In genomic region chr13:97298896-97299295, GRCm38 (mm10) we compare ENCODE assay signal across 21 mouse cellular contexts.
"Had no signal": no experiment of that assay in that cellular context is flagged by ENCODE, and none has a peak within 500 bp of the region (broad histone marks: within the 10 kb centered on the region; RNA-seq: fewer than 3 reads in every experiment).

No protein-coding gene starts in this region.

- DNase-seq: kidney, adult 2 months; kidney, postnatal 25 days; layer of hippocampus, adult 9-11 months; liver, embryonic 13.5 days; lung, embryonic 14.5 days; right cerebral cortex, adult 18-20 months; right cerebral cortex, postnatal 14 days; thymus, adult 2 months; thymus, postnatal 14 days; thymus, postnatal 4 days had no signal

- H3K36me3 ChIP-seq: limb, embryonic 10.5 days; limb, embryonic 13.5 days; liver, embryonic 13.5 days; midbrain, embryonic 12.5 days; midbrain, embryonic 15.5 days; neural tube, embryonic 12.5 days; neural tube, embryonic 15.5 days had no signal

- H3K4me2 ChIP-seq: limb, embryonic 13.5 days; liver, embryonic 13.5 days; lung, embryonic 14.5 days; midbrain, embryonic 12.5 days; midbrain, embryonic 15.5 days; neural tube, embryonic 12.5 days; neural tube, embryonic 15.5 days had no signal

- H3K9ac ChIP-seq: limb, embryonic 13.5 days; liver, embryonic 13.5 days; lung, embryonic 14.5 days; midbrain, embryonic 12.5 days; midbrain, embryonic 15.5 days; neural tube, embryonic 12.5 days; neural tube, embryonic 15.5 days had no signal

- H3K4me3 ChIP-seq: layer of hippocampus, adult 2 months; left cerebral cortex, adult 2 months; limb, embryonic 10.5 days; limb, embryonic 13.5 days; liver, embryonic 13.5 days; midbrain, embryonic 12.5 days; midbrain, embryonic 15.5 days; neural tube, embryonic 12.5 days; neural tube, embryonic 15.5 days had no signal

- ATAC-seq: intestine, postnatal 0 days; lung, postnatal 0 days; midbrain, embryonic 15.5 days had no signal

- H3K9me3 ChIP-seq: limb, embryonic 10.5 days; limb, embryonic 13.5 days; liver, embryonic 13.5 days; midbrain, embryonic 12.5 days; midbrain, embryonic 15.5 days; neural tube, embryonic 12.5 days; neural tube, embryonic 15.5 days had no signal

- H3K27me3 ChIP-seq: limb, embryonic 13.5 days; liver, embryonic 13.5 days; midbrain, embryonic 15.5 days; neural tube, embryonic 12.5 days; neural tube, embryonic 15.5 days had no signal

- H3K4me1 ChIP-seq: midbrain, embryonic 15.5 days had no signal

- H3K27ac ChIP-seq: layer of hippocampus, adult 2 months; left cerebral cortex, adult 2 months; limb, embryonic 10.5 days; limb, embryonic 13.5 days; macrophage; midbrain, embryonic 12.5 days; midbrain, embryonic 15.5 days; neural tube, embryonic 12.5 days; neural tube, embryonic 15.5 days had no signal
